Mouse (Mus musculus) cerebellum, adult 11-12 months (tissue): ENCODE data around the gene Alox12.

Source experiments
- DNase-seq: peaks from one replicate; pipeline ENCODE4 v3.0.0; 2022

Alox12 gene

DNA sequence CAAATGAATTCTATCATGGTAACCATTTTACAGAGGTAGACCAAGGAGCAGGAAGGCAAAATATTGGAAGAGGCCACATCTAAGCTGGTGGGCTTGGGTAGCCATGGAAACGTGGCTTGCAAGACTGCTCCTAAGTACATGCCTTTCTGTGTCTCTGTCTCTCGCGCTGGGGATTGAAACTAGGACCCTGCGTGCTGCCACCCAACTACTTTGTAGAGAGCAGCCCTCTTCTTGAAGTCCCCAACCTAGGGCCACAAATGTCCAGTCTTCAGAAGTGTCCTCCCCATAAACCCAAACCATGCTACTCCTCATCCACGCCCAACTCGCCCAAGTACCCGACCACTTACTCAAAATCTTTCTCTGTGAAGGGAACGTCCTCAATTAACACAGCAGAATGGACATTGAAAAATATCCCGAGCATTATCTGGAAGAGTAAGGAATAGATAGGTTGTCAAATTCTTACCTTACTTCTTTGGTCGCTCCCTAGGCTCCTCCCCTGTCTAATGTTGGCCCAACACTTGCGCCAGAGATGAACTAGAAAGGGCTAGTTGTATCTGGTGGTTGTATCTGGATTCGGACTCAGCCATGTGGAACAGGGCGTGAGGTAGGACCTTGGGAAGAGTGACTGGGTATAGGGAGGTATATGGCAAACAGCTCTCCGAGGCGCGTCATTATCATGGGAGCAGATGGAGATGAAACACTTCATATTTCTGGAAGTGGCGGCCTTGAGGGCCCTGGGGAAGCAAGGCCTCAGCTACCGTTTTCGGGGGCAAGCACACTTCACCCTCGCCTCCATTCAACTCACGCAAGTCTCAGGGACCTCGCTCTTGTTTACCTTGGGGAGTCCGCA, 16.3 kb downstream of the Alox12 start:
- DNase-seq = peak; percentile 52

DNA sequence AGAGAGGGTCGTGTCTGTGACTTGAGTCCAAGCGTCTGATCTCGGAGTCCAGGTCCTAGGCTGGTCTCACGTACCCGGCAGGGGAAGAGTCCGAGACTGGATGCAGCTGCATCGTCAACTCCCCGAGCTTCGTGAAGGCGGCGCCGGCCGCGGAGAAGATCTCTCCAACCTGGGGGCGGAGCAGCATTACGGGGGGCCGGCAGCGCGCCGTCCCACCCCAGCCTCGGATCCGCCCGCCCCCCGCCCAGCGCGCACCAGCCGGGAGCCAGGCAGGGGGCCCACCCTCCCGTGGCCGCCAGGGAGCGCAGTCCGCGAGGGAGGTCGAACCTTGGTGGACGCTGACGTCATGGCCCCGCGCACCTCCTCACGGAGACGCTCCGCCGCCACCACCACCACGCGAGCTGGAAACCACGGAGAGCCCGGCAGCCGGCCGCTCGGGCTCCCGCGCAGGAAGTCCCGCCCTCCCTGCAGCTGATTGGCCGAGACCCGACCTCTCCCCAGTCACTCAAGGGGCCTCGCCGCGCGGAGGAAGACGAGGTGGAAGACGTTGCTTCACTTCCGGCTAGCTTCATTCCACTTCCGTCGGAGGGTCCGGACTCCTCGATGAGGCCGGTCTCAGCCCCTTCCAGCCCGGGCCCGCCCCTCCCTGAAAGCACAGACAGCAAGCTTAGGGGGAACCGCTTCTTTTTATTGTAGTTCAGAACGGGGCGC, 17.5 kb downstream of the Alox12 start, which contains the start of gene 0610010K14Rik:
Gene 0610010K14Rik (minus strand): TSS at position 458 of the 711 bp plus-strand sequence.
- DNase-seq = peak; percentile 98

GRCm38 (mm10) chr11:70236717-70237116, 18.4 kb downstream of the Alox12 start:
- peak; percentile 59 for DNase-seq

GRCm38 (mm10) chr11:70235254-70235900, 19.8 kb downstream of the Alox12 start:
- peak; percentile 53 for DNase-seq

DNA sequence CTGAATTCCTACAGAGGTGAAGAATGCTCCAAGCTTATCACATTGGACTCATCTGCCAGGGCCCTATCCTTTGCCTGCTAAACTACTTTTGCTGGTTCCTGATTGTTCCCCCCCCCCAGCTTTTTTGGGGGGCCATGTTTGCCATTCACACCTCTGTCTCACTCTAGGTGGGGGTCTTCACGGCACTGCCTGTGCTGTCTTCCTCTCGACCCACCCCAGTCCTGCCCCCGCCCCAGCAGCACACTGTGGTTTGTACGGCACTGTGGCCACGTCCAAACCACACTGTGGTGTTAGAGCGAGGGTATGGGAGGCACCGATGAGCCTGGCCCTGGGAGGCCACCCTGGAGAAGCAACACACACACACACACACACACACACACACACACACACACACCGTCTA, 20.7 kb downstream of the Alox12 start:
- DNase-seq = peak; percentile 39

DNA sequence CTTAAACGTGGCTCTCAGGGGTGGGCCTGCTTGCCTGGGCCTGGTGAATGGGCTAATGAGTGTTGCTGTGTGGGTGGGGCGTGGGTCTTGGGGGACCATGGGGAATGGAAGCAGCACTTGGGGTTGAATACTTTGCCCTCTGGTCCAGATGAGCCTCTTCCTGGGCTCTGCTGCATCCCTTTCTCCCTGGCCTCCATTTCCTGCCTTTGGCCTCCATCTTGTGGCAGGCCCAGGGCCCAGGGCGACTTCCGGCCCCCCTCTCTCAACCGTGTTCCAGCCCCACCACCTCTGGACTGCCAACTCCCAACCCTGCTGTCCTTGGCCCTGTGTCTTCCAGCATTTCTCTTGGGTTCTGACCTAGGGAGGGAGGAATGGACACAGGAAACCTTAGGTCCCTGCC, 21.1 kb downstream of the Alox12 start:
- peak; percentile 53 for DNase-seq

DNA sequence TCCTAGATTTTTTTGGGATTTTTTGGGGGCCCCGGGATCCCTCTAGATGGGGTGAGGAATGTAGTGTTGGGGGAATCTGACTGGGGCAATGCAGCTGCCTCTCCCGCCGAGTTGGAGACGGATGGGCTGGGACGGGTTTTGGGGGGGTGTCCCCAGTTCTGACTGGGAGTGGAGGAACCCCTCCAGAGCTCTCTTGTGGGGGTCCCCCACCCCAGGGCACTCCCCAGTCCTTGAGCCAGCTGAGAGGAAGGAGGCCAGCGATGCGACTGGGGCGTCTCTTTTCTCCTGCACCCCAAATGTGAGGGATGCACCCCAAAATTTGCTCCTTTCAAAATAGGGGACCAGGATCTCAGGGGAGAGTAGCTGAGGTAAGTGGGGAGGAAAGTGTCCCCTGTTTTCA, 22.1 kb downstream of the Alox12 start:
- peak; percentile 69 for DNase-seq

GRCm38 (mm10) chr11:70232546-70232945, 22.6 kb downstream of the Alox12 start:
- DNase-seq = peak; percentile 82

- DNase-seq = peak; percentile 81
Observed at GRCm38 (mm10) chr11:70230239-70230727, 24.9 kb downstream of the Alox12 start.

DNA sequence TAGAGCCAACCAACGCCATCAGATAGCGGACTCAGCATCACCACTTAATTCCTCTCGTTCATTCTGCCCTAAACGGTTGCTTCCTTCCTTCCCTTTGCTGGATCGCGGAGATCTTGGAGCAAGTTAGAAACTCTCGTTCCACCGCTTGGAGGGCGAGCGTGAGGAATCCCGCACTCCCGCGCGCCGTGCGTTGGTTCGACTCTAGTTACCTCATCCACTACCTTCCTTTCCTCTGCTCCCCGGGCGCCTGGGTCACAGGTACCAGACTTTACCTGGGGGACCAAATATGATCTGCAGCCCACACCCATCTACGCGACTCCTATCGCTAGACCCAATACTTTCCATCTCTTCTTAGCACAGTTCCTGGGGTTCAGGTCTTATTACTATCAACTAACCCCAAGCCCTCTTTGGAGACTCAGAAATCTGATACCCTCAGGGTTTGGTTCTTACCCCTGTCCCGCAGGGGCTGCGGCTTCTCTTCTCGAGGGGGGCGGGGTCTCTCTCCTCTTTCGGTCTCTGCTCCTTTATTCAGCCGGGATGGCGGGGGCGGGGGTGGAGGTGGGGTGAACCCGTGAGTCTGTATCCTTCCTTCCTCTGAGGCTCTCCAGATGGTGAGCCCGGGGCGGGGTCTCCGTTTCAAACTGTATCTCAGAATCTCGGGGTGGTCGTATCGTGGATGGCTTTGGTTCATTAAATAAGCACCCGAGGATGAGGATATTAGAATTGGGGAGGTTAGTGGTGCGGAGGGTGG, 25.7 kb downstream of the Alox12 start, which contains the start of gene Bcl6b:
Gene Bcl6b (minus strand): TSS at position 539 of the 751 bp plus-strand sequence.
- peak; percentile 50 for DNase-seq

DNA sequence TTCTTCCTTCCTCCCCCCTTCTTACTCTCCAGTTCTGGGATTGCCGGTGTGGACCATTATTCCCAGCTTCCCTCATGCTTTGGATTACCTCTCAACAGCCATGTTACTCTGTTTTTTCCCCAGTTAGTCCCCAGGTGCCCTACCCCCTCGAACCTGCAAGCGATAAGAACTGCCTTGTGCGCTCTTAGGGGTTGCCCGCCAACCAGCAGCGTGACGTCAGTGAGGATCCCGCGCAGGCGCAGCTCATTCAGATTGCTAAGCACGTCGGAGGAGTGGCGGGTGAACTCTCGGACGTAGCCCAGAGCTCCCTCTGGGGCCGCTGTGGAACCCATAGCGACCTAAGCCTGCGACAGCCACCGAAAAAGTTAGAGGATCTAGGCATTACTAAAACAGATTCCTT, 26.3 kb downstream of the Alox12 start:
- peak; percentile 87 for DNase-seq

GRCm38 (mm10) chr11:70227661-70228245, 27.4 kb downstream of the Alox12 start:
- DNase-seq = peak; percentile 63

- DNase-seq = peak; percentile 36
Observed at GRCm38 (mm10) chr11:70227126-70227525, 28.0 kb downstream of the Alox12 start.

- peak; percentile 60 for DNase-seq
Observed at GRCm38 (mm10) chr11:70226602-70226890, 28.6 kb downstream of the Alox12 start.

GRCm38 (mm10) chr11:70225798-70226601, 29.2 kb downstream of the Alox12 start:
- peak; percentile 51 for DNase-seq

GRCm38 (mm10) chr11:70223724-70224123, 31.4 kb downstream of the Alox12 start:
- DNase-seq = peak; percentile 24

DNA sequence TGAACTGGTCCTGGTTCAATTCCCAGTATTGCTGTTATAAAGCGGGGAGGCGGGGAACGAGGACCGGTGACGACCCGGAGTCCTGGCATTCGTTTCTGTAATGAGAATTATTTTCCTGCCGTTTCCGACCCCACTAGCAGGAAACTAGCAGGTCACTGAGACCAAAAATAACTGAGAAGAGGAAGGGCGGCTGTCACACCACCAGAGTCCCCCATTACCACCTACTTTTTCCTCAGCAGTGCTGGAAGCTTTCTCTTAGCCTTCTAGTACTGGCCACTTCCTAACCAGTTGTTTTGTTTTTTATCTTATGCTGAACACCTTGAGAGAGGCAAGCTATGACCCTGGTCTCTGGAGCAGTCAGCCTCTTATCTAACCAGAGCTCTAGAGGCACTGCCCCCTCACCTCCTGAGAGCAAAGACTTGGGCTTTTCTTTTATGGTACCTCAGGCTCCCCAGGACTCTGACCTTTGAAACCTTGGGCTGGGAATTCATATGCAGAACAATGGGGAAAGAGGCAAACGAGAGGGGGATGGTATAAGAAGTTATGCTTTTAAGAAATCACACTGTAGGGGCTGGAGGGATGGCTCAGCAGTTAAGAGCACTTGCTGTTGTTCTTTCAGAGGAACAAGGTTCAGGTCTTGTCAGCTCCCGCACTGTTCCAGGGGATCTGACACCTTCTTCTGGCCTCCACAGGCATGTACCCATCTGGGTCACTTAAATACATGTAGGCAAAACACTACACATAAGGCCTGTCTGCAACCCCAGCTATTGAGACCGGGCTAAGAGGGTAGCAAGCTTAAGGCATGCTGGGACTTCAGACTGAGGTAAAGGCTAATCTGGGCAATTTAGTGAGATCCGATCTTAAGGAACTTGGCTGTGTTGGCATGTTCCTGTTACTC, 33.3 kb downstream of the Alox12 start:
- DNase-seq = peak; percentile 60

GRCm38 (mm10) chr11:70220731-70221602, 34.2 kb downstream of the Alox12 start, which contains the start of gene Slc16a13:
TSS of gene Slc16a13 (minus strand) at chr11:70221064.
- DNase-seq = peak; percentile 99

DNA sequence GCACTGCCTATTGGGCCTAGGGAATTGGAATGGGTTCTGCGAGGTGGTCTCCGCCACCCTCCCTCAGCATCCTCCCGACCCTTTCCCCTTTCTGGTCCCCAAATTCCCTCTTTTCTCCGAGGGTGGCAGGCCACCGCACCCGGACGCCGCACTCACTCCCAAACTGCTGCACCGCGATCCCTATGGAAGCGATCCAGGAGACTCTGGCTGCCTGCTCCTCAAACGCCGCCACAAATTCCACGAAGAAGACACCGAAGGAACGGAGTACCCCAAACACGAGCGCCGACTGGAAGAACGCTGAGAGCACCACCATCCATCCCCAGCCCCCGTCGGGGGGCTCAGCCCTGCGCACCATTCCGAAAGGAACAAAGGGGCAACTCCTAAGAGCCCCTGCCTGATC, 34.8 kb downstream of the Alox12 start:
- no peak for DNase-seq
